Comparison of ENCODE assay signal across 10 mouse cellular contexts in genomic region chr6:136874599-136874998, GRCm38 (mm10). TPM values are rescaled to one million over a fixed set of nuclear protein-coding genes. Genes with fewer than 3 reads are reported as not detected.
DNase-seq lines count a peak whose midpoint lies in the region; ATAC-seq lines count a peak whose summit lies in the region.
"Had no signal": no experiment of that assay in that cellular context is flagged by ENCODE, and none has a peak within 500 bp of the region (broad histone marks: within the 10 kb centered on the region; RNA-seq: fewer than 3 reads in every experiment).

No protein-coding gene starts in this region.

- peak; percentile 43 for DNase-seq in adrenal gland, postnatal 14 days
- DNase-seq in adrenal gland, postnatal 4 days (ENCODE audit: low spot score in 2 of 2): no peak
- DNase-seq in kidney, postnatal 10 days: peak; percentile 48
- no peak for DNase-seq in kidney, postnatal 4 days
- peak; percentile 52 to 65 for DNase-seq in right cerebral cortex, postnatal 10 days (ENCODE audit: low spot score in 2 of 2)
- no peak for DNase-seq in ovary, postnatal 14 days (ENCODE audit: low spot score)
- DNase-seq in urinary bladder, postnatal 4 days (ENCODE audit: low spot score in 2 of 2): no peak

- peak; percentile 49 to 68 for ATAC-seq in hematopoietic stem cell, adult 5-6 weeks (replicated peaks in 1 of 2; ENCODE audit: insufficient read depth in 1 of 2, low FRiP score in 2 of 2, low TSS enrichment in 1 of 2, low read depth in 1 of 2, poor library complexity in 2 of 2, severe bottlenecking in 2 of 2)
- ATAC-seq: midbrain, embryonic 16.5 days had no signal

RNA-seq across cellular contexts. Expression of gene Mgp, which starts 1.0 kb away (rescaled TPM):
- total RNA-seq in adrenal gland, postnatal 14 days (2021): 177 and 231 TPM in 2 replicates
- 100 to 1,000 TPM; 174 to 199 TPM for total RNA-seq in adrenal gland, postnatal 4 days (2021)
- total RNA-seq in hematopoietic stem cell, adult 5-6 weeks (2017): not detected in 2 replicates

RNA-seq across cellular contexts. Expression of gene Art4, which starts 17.1 kb away (rescaled TPM):
- 6.0 and 7.4 TPM in 2 replicates for total RNA-seq in adrenal gland, postnatal 14 days (2021)
- total RNA-seq in adrenal gland, postnatal 4 days (2021): 10 to 100 TPM; 10.4 to 11.1 TPM
- 28.5 and 34.5 TPM in 2 replicates for total RNA-seq in hematopoietic stem cell, adult 5-6 weeks (2017)
- total RNA-seq: layer of hippocampus, adult 2 months had no signal

RNA-seq across cellular contexts. Expression of gene Smco3, which starts 39.3 kb away (rescaled TPM):
- 0.22 and 0.38 TPM in 2 replicates for total RNA-seq in adrenal gland, postnatal 14 days (2021)
- 1 to 10 TPM; 1.1 to 1.3 TPM for total RNA-seq in adrenal gland, postnatal 4 days (2021)
- total RNA-seq in hematopoietic stem cell, adult 5-6 weeks (2017): 0.31 TPM in 1 of 2 replicates, not detected in the other

RNA-seq across cellular contexts. Expression of gene Wbp11, which starts 46.6 kb away (rescaled TPM):
- 73.4 and 79.6 TPM in 2 replicates for total RNA-seq in adrenal gland, postnatal 14 days (2021)
- total RNA-seq in adrenal gland, postnatal 4 days (2021): 100 to 1,000 TPM; 110 to 116 TPM
- total RNA-seq in hematopoietic stem cell, adult 5-6 weeks (2017): 48.6 and 59.2 TPM in 2 replicates

RNA-seq across cellular contexts. Expression of gene BC049715, which starts 47.2 kb away (rescaled TPM):
- total RNA-seq in adrenal gland, postnatal 14 days (2021): 0.38 and 1.1 TPM in 2 replicates
- total RNA-seq in adrenal gland, postnatal 4 days (2021): 1 to 10 TPM in 1 of 2 experiments, under 1 TPM in 1; 0.85 to 1.2 TPM
- 1.8 and 3.9 TPM in 2 replicates for total RNA-seq in hematopoietic stem cell, adult 5-6 weeks (2017)

Comparison
In these comparisons a context has a peak if more than half of its experiments do, and no peak if none do; other contexts are left out.
1. DNase-seq: peak in adrenal gland, postnatal 14 days (single experiment), kidney, postnatal 10 days (single experiment) and right cerebral cortex, postnatal 10 days (2 of 2); none in adrenal gland, postnatal 4 days (0 of 2), kidney, postnatal 4 days (0 of 2), ovary, postnatal 14 days (single experiment) and urinary bladder, postnatal 4 days (0 of 2).
2. RNA of gene Mgp, which starts 1.0 kb away (total RNA-seq): 174 to 199 TPM in adrenal gland, postnatal 4 days and 177 to 231 TPM in adrenal gland, postnatal 14 days; not detected in hematopoietic stem cell, adult 5-6 weeks; every median in the first group is over 100 times any median in the second.